Mouse (Mus musculus) embryonic facial prominence, embryonic 11.5 days (tissue): Measurements from ENCODE around the gene Il1rapl2. TPM values are rescaled to one million over a fixed set of nuclear protein-coding genes. Genes with fewer than 3 reads are reported as not detected.

Experiments used
- ATAC-seq: fragments of 200-750 bp; cut with Nextera tagmentation; replicated peaks from 2 replicates; pipeline ENCODE4 v1.8.0; 2017; ENCODE audit warnings: low read depth; ENCODE audit not compliant: insufficient number of reproducible peaks, low FRiP score, low TSS enrichment
- DNase-seq: peaks from one replicate; pipeline ENCODE4 v3.0.0-alpha.2; 2015; ENCODE audit warnings: low spot score
- H3K27ac ChIP-seq: fragments of 300-500 bp; sonication (generic); replicated peaks from 2 replicates; pipeline ENCODE4 v1.5.1; 2014; ENCODE audit warnings: mild to moderate bottlenecking, low read depth, low read length, control low read depth
- H3K27me3 ChIP-seq: fragments of 300-500 bp; sonication (generic); 2 replicates; pipeline ENCODE4 v1.6.1; 2014; ENCODE audit warnings: mild to moderate bottlenecking, low read length, moderate library complexity, mixed read lengths; ENCODE audit not compliant: control insufficient read depth, insufficient read depth
- H3K36me3 ChIP-seq: fragments of 300-500 bp; sonication (generic); replicated peaks from 2 replicates; pipeline ENCODE4 v1.6.1; 2014; ENCODE audit warnings: low read depth, mild to moderate bottlenecking, low read length, moderate library complexity, mixed read lengths; ENCODE audit not compliant: control insufficient read depth, insufficient read depth
- H3K4me1 ChIP-seq: fragments of 300-500 bp; sonication (generic); 2 replicates; pipeline ENCODE4 v1.6.1; 2014; ENCODE audit warnings: low read length, mixed read lengths; ENCODE audit not compliant: control insufficient read depth, insufficient read depth
- H3K4me2 ChIP-seq: fragments of 300-500 bp; sonication (generic); 2 replicates; pipeline ENCODE4 v1.6.1; 2014; ENCODE audit warnings: low read depth, mild to moderate bottlenecking, control low read depth, low read length, moderate library complexity
- H3K4me3 ChIP-seq: fragments of 300-500 bp; sonication (generic); 2 replicates; pipeline ENCODE4 v1.5.1; 2014; ENCODE audit warnings: low read depth, low read length, control low read depth
- H3K9ac ChIP-seq: fragments of 300-500 bp; sonication (generic); replicated peaks from 2 replicates; pipeline ENCODE4 v1.6.1; 2014; ENCODE audit warnings: mild to moderate bottlenecking, control low read depth, low read length
- H3K9me3 ChIP-seq: fragments of 300-500 bp; sonication (generic); replicated peaks from 2 replicates; pipeline ENCODE4 v1.6.1; 2016; ENCODE audit warnings: mild to moderate bottlenecking, low read length, inconsistent platforms, mixed read lengths; ENCODE audit not compliant: control insufficient read depth
- WGBS: fragments of 180-500 bp; shearing (Covaris S2); extraction: QIAGEN DNeasy Blood & Tissue Kit; methylation state at CpG from one replicate; pipeline ENCODE4 v1.1.7; 2014; 5-methylcytosine and 5-hydroxymethylcytosine counted together
- polyA plus RNA-seq: library from polyadenylated mRNA; unstranded; fragments of >200 nt; fragmentation: Nextera tagmentation; extraction: Ambion mirVana; gene quantifications from 2 replicates; pipeline ENCODE4 v1.2.1, GENCODE M21; 2014

Gene Il1rapl2
- polyA plus RNA-seq, 1 experiment from 2014 or later = 0.28 TPM

- Histone ChIP-seq H3K9ac (no peak overlapping the region), H3K9me3 (no peaks in the 10 kb centered on the region), H3K36me3 (no peaks in the 10 kb centered on the region), H3K4me3 (no peak overlapping the region), H3K4me1 (no peaks in the 10 kb centered on the region), H3K27me3 (no peaks in the 10 kb centered on the region), H3K27ac (no peak overlapping the region), H3K4me2 (no peak overlapping the region)
- DNase-seq (no peak), ATAC-seq (no peak)
Measured at GRCm38 (mm10) chrX:138625311-138625710, 1054.9 kb downstream of the Il1rapl2 start.

- no peaks in the 10 kb centered on the region for H3K9me3 ChIP-seq
- no peaks in the 10 kb centered on the region for H3K4me1 ChIP-seq
- H3K27ac ChIP-seq = no peak overlapping the region
- no peaks in the 10 kb centered on the region for H3K36me3 ChIP-seq
- no peak overlapping the region for H3K4me2 ChIP-seq
- 52% methylated on average over 1 of the region's 1 CpGs for WGBS
- H3K27me3 ChIP-seq = no peaks in the 10 kb centered on the region
- DNase-seq (no peak), ATAC-seq (no peak)
- H3K9ac ChIP-seq = no peak overlapping the region
- H3K4me3 ChIP-seq = no peak overlapping the region
Measured at GRCm38 (mm10) chrX:138722372-138722771, 1152.0 kb downstream of the Il1rapl2 start.

GRCm38 (mm10) chrX:138800958-138801357 is 1230.5 kb downstream of the Il1rapl2 start:
- no peak for ATAC-seq
- 58% methylated on average over 3 of the region's 3 CpGs for WGBS
- Histone ChIP-seq H3K27ac (no peak overlapping the region), H3K9me3 (no peaks in the 10 kb centered on the region), H3K4me1 (no peaks in the 10 kb centered on the region), H3K4me3 (no peak overlapping the region), H3K9ac (no peak overlapping the region), H3K36me3 (no peaks in the 10 kb centered on the region), H3K4me2 (no peak overlapping the region), H3K27me3 (no peaks in the 10 kb centered on the region)
- no peak for DNase-seq

- Histone ChIP-seq H3K4me3 (no peak overlapping the region), H3K36me3 (no peaks in the 10 kb centered on the region), H3K4me2 (no peak overlapping the region), H3K27ac (no peak overlapping the region), H3K9ac (no peak overlapping the region), H3K27me3 (no peaks in the 10 kb centered on the region), H3K9me3 (no peaks in the 10 kb centered on the region), H3K4me1 (no peaks in the 10 kb centered on the region)
- no peak for DNase-seq
- no peak for ATAC-seq
Measured at GRCm38 (mm10) chrX:138831876-138832275, 1261.5 kb downstream of the Il1rapl2 start.

- 66% methylated on average over 2 of the region's 2 CpGs for WGBS
- H3K36me3 ChIP-seq = no peaks in the 10 kb centered on the region
- no peak for DNase-seq
- H3K4me2 ChIP-seq = no peak overlapping the region
- ATAC-seq = no peak
- no peak overlapping the region for H3K4me3 ChIP-seq
- H3K9ac ChIP-seq = no peak overlapping the region
- H3K27ac ChIP-seq = no peak overlapping the region
- H3K4me1 ChIP-seq = no peaks in the 10 kb centered on the region
- no peaks in the 10 kb centered on the region; the same call in 1 of the 2 replicates for H3K27me3 ChIP-seq
- H3K9me3 ChIP-seq = no peaks in the 10 kb centered on the region
Measured at GRCm38 (mm10) chrX:138833894-138834293, 1263.5 kb downstream of the Il1rapl2 start.

GRCm38 (mm10) chrX:138838381-138838780 is 1268.0 kb downstream of the Il1rapl2 start:
- Histone ChIP-seq H3K27me3 (no peaks in the 10 kb centered on the region; the same call in 1 of the 2 replicates), H3K36me3 (no peaks in the 10 kb centered on the region), H3K4me2 (no peak overlapping the region), H3K9ac (no peak overlapping the region), H3K27ac (no peak overlapping the region), H3K4me3 (no peak overlapping the region), H3K9me3 (no peaks in the 10 kb centered on the region), H3K4me1 (no peaks in the 10 kb centered on the region)
- ATAC-seq (no peak), DNase-seq (no peak)
- WGBS = 82% methylated on average over 3 of the region's 3 CpGs
